Mouse (Mus musculus): Measurements from ENCODE around the gene Gm5965. TPM values are rescaled to one million over a fixed set of nuclear protein-coding genes. Genes with fewer than 3 reads are reported as not detected.
"Not testable (repeated sequence)": the region's sequence is repeated elsewhere in the genome, so short reads cannot be mapped to it uniquely, and the experiment has no call there.

The Gm5965 gene
- polyA plus RNA-seq (2015; fragmentation: Nextera tagmentation; extraction: Ambion mirVana), result not detected in 2 replicates

GRCm38 (mm10) chr16:88777596-88777995 is at the start of gene Gm5965:
Gene Gm5965 (plus strand): TSS chr16:88777896.
- Histone ChIP-seq H3K9ac (ENCODE audit: low read depth, low read length) (no peak within 1 kb of the TSS), H3K4me3 (ENCODE audit: low read depth, low read length) (no peak within 1 kb of the TSS), H3K9me3 (ENCODE audit: control insufficient read depth) (no peaks in the 10 kb centered on the region), H3K27ac (ENCODE audit: low read depth, low read length) (no peak within 1 kb of the TSS), H3K4me2 (replicated peaks; ENCODE audit: low read depth) (no peak within 1 kb of the TSS), H3K36me3 (ENCODE audit: control insufficient read depth, insufficient read depth) (no peaks in the 10 kb centered on the region), H3K4me1 (replicated peaks; ENCODE audit: control insufficient read depth, insufficient read depth, low read length) (no peaks in the 10 kb centered on the region), H3K27me3 (replicated peaks; ENCODE audit: control insufficient read depth, insufficient read depth, low read length) (no peaks in the 10 kb centered on the region)
- no peak for ATAC-seq
- 86% methylated on average over 5 of the region's 6 CpGs for WGBS
- no peak for TF ChIP-seq CTCF (IDR thresholded peaks at IDR 0.05; ENCODE audit: low read depth)

- Histone ChIP-seq H3K9me3 (ENCODE audit: control insufficient read depth) (no peaks in the 10 kb centered on the region), H3K27ac (ENCODE audit: low read depth, low read length) (no peak within 1 kb of the TSS), H3K4me3 (ENCODE audit: low read depth, low read length) (no peak within 1 kb of the TSS), H3K27me3 (replicated peaks; ENCODE audit: control insufficient read depth, insufficient read depth, low read length) (no peaks in the 10 kb centered on the region), H3K36me3 (ENCODE audit: control insufficient read depth, insufficient read depth) (no peaks in the 10 kb centered on the region), H3K4me1 (replicated peaks; ENCODE audit: control insufficient read depth, insufficient read depth, low read length) (no peaks in the 10 kb centered on the region), H3K4me2 (replicated peaks; ENCODE audit: low read depth) (no peak within 1 kb of the TSS), H3K9ac (ENCODE audit: low read depth, low read length) (no peak within 1 kb of the TSS)
- TF ChIP-seq CTCF (IDR thresholded peaks at IDR 0.05; ENCODE audit: low read depth), result no peak
- no peak for ATAC-seq
- 75% methylated on average over 4 of the region's 4 CpGs for WGBS
Measured at GRCm38 (mm10) chr16:88728812-88729275, 48.9 kb upstream of the Gm5965 start, which contains the start of gene Krtap13-1. Gene Krtap13-1 (plus strand): TSS chr16:88728862.

DNA sequence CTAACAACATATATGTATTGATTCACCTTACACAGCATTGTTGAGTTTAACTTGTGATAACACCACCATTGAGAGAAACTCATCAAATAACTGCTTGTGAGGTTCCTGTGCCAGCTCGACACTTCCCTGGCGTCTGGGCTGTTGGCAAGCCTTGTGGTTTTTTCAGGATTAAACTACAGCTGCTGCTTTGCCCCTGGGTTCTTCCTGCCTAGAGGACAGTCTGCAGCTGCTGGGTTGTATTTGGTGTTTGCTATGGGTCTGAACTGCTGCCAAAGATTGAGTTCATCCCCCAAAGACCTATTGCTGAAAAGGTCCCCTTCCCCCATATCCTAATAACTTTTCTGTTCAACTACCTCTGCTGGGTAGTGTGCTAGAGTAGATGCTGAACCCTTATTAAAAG is 42.3 kb upstream of the Gm5965 start:
- H3K9me3 ChIP-seq (ENCODE audit: control insufficient read depth), result no peaks in the 10 kb centered on the region
- H3K9ac ChIP-seq (ENCODE audit: low read depth, low read length), result no peak overlapping the region
- no peak overlapping the region for H3K4me2 ChIP-seq (replicated peaks; ENCODE audit: low read depth)
- no peaks in the 10 kb centered on the region for H3K36me3 ChIP-seq (ENCODE audit: control insufficient read depth, insufficient read depth)
- no peak for TF ChIP-seq CTCF (IDR thresholded peaks at IDR 0.05; ENCODE audit: low read depth)
- no peak for ATAC-seq
- H3K27me3 ChIP-seq (replicated peaks; ENCODE audit: control insufficient read depth, insufficient read depth, low read length), result no peaks in the 10 kb centered on the region
- H3K27ac ChIP-seq (ENCODE audit: low read depth, low read length), result no peak overlapping the region
- no peak overlapping the region for H3K4me3 ChIP-seq (ENCODE audit: low read depth, low read length)
- H3K4me1 ChIP-seq (replicated peaks; ENCODE audit: control insufficient read depth, insufficient read depth, low read length), result no peaks in the 10 kb centered on the region
- 52% methylated on average over 2 of the region's 2 CpGs for WGBS

DNA sequence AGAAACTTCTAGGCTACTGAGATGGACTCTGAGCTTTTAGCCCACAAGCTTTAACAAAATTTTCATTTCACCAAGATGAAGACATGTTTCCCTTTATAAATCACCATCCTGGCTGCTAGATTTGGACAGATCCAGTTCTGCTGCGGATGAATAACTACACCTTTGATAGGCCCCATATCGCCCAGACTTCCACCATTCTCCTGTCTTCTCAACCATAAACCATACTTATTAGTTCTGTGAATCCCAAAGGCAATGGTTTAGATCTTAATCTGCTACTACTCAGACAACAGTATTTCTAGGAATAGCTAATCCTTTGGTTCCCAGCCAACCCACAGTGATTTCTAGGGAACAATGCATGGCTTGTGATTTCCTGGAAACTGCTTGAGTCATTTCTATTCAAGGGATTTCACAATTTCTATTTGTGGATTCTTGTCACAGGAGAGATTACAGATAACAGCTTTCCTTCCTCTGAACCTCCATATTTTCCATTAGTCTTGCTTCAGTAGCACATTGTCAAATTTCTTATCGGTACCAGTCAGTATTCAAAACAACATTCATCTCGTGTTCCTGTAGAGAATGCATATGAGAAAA is 32.9 kb upstream of the Gm5965 start:
- Histone ChIP-seq H3K4me2 (replicated peaks; ENCODE audit: low read depth) (no peak overlapping the region), H3K4me3 (ENCODE audit: low read depth, low read length) (no peak overlapping the region), H3K36me3 (ENCODE audit: control insufficient read depth, insufficient read depth) (no peaks in the 10 kb centered on the region), H3K4me1 (replicated peaks; ENCODE audit: control insufficient read depth, insufficient read depth, low read length) (no peaks in the 10 kb centered on the region), H3K27me3 (replicated peaks; ENCODE audit: control insufficient read depth, insufficient read depth, low read length) (no peaks in the 10 kb centered on the region), H3K9me3 (ENCODE audit: control insufficient read depth) (no peaks in the 10 kb centered on the region), H3K27ac (ENCODE audit: low read depth, low read length) (no peak overlapping the region), H3K9ac (ENCODE audit: low read depth, low read length) (no peak overlapping the region)
- TF ChIP-seq CTCF (IDR thresholded peaks at IDR 0.05; ENCODE audit: low read depth), result no peak
- 78% methylated on average over 4 of the region's 4 CpGs for WGBS
- ATAC-seq, result peak; percentile 25; the same call in 1 of the 2 replicates

GRCm38 (mm10) chr16:88747943-88748342 is 29.8 kb upstream of the Gm5965 start:
- TF ChIP-seq CTCF (IDR thresholded peaks at IDR 0.05; ENCODE audit: low read depth), result no peak
- Histone ChIP-seq H3K4me1 (replicated peaks; ENCODE audit: control insufficient read depth, insufficient read depth, low read length) (no peaks in the 10 kb centered on the region), H3K27me3 (replicated peaks; ENCODE audit: control insufficient read depth, insufficient read depth, low read length) (no peaks in the 10 kb centered on the region), H3K36me3 (ENCODE audit: control insufficient read depth, insufficient read depth) (no peaks in the 10 kb centered on the region), H3K4me2 (replicated peaks; ENCODE audit: low read depth) (no peak overlapping the region), H3K9me3 (ENCODE audit: control insufficient read depth) (no peaks in the 10 kb centered on the region), H3K27ac (ENCODE audit: low read depth, low read length) (no peak overlapping the region), H3K9ac (ENCODE audit: low read depth, low read length) (no peak overlapping the region), H3K4me3 (ENCODE audit: low read depth, low read length) (no peak overlapping the region)
- ATAC-seq, result no peak
- WGBS, result 69% methylated on average over 4 of the region's 4 CpGs

- not testable (repeated sequence) for H3K9me3 ChIP-seq (ENCODE audit: control insufficient read depth); H3K36me3 ChIP-seq (ENCODE audit: control insufficient read depth, insufficient read depth); H3K4me2 ChIP-seq (replicated peaks; ENCODE audit: low read depth); ATAC-seq; H3K4me3 ChIP-seq (ENCODE audit: low read depth, low read length); H3K9ac ChIP-seq (ENCODE audit: low read depth, low read length); H3K4me1 ChIP-seq (replicated peaks; ENCODE audit: control insufficient read depth, insufficient read depth, low read length); H3K27ac ChIP-seq (ENCODE audit: low read depth, low read length); H3K27me3 ChIP-seq (replicated peaks; ENCODE audit: control insufficient read depth, insufficient read depth, low read length)
- 83% methylated on average over 3 of the region's 3 CpGs for WGBS
Measured at GRCm38 (mm10) chr16:88751535-88751934, 26.2 kb upstream of the Gm5965 start, which contains the start of gene Krtap13. Gene Krtap13 (minus strand): TSS chr16:88751635.

DNA sequence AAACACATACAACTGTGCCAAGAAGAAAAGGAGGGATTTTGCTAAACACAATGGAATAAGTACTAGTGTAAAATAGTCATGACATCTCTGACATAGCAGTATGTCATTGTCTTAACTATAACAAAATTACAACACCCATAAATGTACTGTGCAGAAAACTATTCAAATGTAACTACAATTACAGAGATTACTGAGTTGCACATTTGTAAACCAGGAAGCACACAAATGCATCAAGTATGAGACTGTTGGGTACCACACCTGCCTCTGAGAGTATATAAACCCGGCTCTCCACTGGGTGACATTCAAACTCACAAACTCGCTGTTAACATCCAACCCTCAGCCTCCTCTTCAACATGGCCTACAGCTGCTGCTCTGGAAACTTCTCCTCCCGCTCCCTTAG is 19.1 kb upstream of the Gm5965 start, which contains the start of gene 2310034C09Rik:
2310034C09Rik (plus strand) TSS at position 301 of the 400 bp plus-strand sequence.
- not testable (repeated sequence) for ATAC-seq; H3K4me3 ChIP-seq (ENCODE audit: low read depth, low read length); H3K9ac ChIP-seq (ENCODE audit: low read depth, low read length); H3K4me2 ChIP-seq (replicated peaks; ENCODE audit: low read depth); H3K27me3 ChIP-seq (replicated peaks; ENCODE audit: control insufficient read depth, insufficient read depth, low read length); H3K36me3 ChIP-seq (ENCODE audit: control insufficient read depth, insufficient read depth); H3K27ac ChIP-seq (ENCODE audit: low read depth, low read length); H3K4me1 ChIP-seq (replicated peaks; ENCODE audit: control insufficient read depth, insufficient read depth, low read length); H3K9me3 ChIP-seq (ENCODE audit: control insufficient read depth)
- 93% methylated on average over 3 of the region's 3 CpGs for WGBS

Data from intestine, postnatal 0 days (tissue).